Mouse (Mus musculus) fibroblast of lung, adult 2 months (primary cell): Measurements from ENCODE around the gene Il21r.

Experiments used
- DNase-seq: peaks from one replicate; pipeline ENCODE4 v3.0.0-alpha.2; 2011; ENCODE audit warnings: low read depth

Il21r gene

GRCm38 (mm10) chr7:125601280-125601670 lies 2.0 kb upstream of the Il21r start:
- no peak for DNase-seq

- no peak for DNase-seq
Measured at GRCm38 (mm10) chr7:125601821-125602448, 1.3 kb upstream of the Il21r start.

- DNase-seq = no peak
Measured at GRCm38 (mm10) chr7:125604362-125605319, 1.4 kb downstream of the Il21r start.

GRCm38 (mm10) chr7:125605725-125606139 lies 2.5 kb downstream of the Il21r start:
- no peak for DNase-seq

GRCm38 (mm10) chr7:125606265-125607164 lies 3.3 kb downstream of the Il21r start:
- DNase-seq = no peak

- DNase-seq = no peak
Measured at GRCm38 (mm10) chr7:125607384-125608182, 4.4 kb downstream of the Il21r start.

GRCm38 (mm10) chr7:125608183-125608688 lies 5.0 kb downstream of the Il21r start:
- DNase-seq = no peak

- no peak for DNase-seq
Measured at GRCm38 (mm10) chr7:125613579-125613978, 10.3 kb downstream of the Il21r start.

GRCm38 (mm10) chr7:125615453-125615852 lies 12.2 kb downstream of the Il21r start:
- DNase-seq = no peak

- no peak for DNase-seq
Measured at GRCm38 (mm10) chr7:125618016-125618415, 14.8 kb downstream of the Il21r start.

- DNase-seq = no peak
Measured at GRCm38 (mm10) chr7:125620077-125620476, 16.8 kb downstream of the Il21r start.

- no peak for DNase-seq
Measured at GRCm38 (mm10) chr7:125622741-125623685, 19.8 kb downstream of the Il21r start.

- DNase-seq = no peak
Measured at GRCm38 (mm10) chr7:125625219-125625618, 22.0 kb downstream of the Il21r start.

- no peak for DNase-seq
Measured at GRCm38 (mm10) chr7:125625829-125626228, 22.6 kb downstream of the Il21r start.

GRCm38 (mm10) chr7:125630317-125630716 lies 27.1 kb downstream of the Il21r start:
- DNase-seq = no peak

GRCm38 (mm10) chr7:125630989-125631388 lies 27.8 kb downstream of the Il21r start:
- DNase-seq = no peak

- no peak for DNase-seq
Measured at GRCm38 (mm10) chr7:125637220-125638140, 34.3 kb downstream of the Il21r start.

GRCm38 (mm10) chr7:125638376-125638775 lies 35.1 kb downstream of the Il21r start:
- DNase-seq = no peak

- DNase-seq = peak; percentile 29
Measured at GRCm38 (mm10) chr7:125638870-125639386, 35.7 kb downstream of the Il21r start.
